Mouse (Mus musculus): ENCODE data around the gene S100b. TPM values are rescaled to one million over a fixed set of nuclear protein-coding genes. Genes with fewer than 3 reads are reported as not detected.

The S100b gene
- polyA plus RNA-seq (2015; fragmentation: Nextera tagmentation; extraction: Ambion mirVana): 0.16 and 0.42 TPM in 2 replicates

DNA sequence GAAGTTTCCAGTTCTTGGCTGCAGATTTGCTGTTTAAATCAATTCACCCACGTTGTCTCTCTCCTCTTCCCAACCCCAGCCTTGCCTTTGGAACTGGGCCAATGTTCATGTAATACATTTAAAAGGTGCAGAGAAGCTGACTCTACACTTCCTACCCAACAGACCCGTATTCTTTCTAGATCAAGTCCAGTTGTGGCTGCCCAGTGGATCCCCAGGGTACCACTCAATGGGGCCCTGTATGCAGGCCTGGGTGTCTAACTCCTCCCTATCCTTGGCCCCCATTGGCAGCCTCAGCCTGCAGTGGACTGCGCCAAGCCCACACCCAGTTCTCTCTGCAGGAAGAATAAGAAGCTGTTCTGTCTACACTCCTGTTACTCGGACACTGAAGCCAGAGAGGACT lies at the start of gene S100b:
S100b (plus strand) TSS at position 318 of the 400 bp plus-strand sequence.
- H3K27me3 ChIP-seq (replicated peaks): no peaks in the 10 kb centered on the region
- no peak; the same call in 1 of the 2 replicates for ATAC-seq (ENCODE audit: extremely low read depth, insufficient number of reproducible peaks, low FRiP score, low TSS enrichment)
- WGBS: 41% methylated on average over 4 of the region's 4 CpGs
- H3K4me3 ChIP-seq: no peak within 1 kb of the TSS
- no peak within 1 kb of the TSS for H3K4me2 ChIP-seq
- no peaks in the 10 kb centered on the region for H3K36me3 ChIP-seq
- H3K27ac ChIP-seq (replicated peaks): no peak within 1 kb of the TSS
- H3K4me1 ChIP-seq: peaks cover 39% of the 10 kb centered on the region
- 0 out of 2 replicates have a peak within 1 kb of the TSS, but pooled peaks have one; percentile 30 for H3K9ac ChIP-seq
- no peaks in the 10 kb centered on the region for H3K9me3 ChIP-seq

DNA sequence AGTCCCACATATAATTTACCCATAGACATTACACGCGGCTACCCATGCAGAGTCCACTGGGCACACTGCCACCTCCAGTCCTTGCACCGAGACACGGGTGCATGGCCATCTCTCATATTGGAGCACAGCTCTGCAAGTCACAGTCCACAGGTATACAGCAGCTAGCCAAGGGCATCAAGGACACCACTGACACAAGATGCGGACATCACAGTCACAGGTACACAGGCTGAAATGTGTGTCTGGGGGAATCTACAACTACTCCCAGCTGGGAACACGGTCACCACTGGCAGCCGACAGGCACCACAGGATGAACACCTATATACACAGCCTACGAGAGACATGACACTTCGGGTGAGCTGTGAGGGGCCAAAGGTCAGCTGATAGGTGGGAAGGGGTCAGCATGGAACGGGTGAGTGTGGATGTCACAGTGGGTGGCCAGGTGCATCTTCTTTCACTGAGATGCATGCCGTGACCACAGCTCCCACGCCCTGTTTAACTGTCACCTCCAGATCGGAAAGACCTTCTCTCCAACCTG lies 46.3 kb upstream of the S100b start:
- no peak overlapping the region for H3K27ac ChIP-seq (replicated peaks)

DNA sequence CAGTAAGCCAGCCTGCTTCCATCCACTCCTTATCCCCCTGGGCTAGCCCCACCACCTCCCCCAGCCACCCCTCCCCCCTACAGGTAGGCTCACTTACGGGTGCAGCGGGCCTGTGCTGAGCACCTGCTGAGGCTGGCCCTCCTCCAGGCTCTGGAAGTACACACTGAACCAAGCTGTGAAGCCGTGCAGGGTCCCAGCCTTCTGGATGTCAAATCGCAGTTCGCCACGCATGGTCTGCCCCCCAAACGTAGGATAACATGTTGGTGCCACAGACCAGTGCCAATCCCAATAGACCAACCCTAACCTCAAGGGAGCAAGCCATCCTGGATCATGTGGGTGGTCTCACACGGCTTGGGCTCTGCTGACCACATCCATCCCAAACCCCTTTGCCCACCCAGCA lies 44.4 kb upstream of the S100b start:
- Histone ChIP-seq H3K36me3 (peaks cover 76% of the 10 kb centered on the region), H3K4me1 (no peaks in the 10 kb centered on the region), H3K9ac (no peak overlapping the region), H3K4me2 (no peak overlapping the region), H3K4me3 (no peak overlapping the region), H3K27ac (replicated peaks) (no peak overlapping the region), H3K9me3 (peaks cover 8% of the 10 kb centered on the region; the same call in 1 of the 2 replicates), H3K27me3 (replicated peaks) (no peaks in the 10 kb centered on the region)
- ATAC-seq (ENCODE audit: extremely low read depth, insufficient number of reproducible peaks, low FRiP score, low TSS enrichment): no peak
- WGBS: 93% methylated on average over 8 of the region's 8 CpGs

More for the DNA sequence above, 46.3 kb upstream of the S100b start:
- no peak for ATAC-seq (ENCODE audit: extremely low read depth, insufficient number of reproducible peaks, low FRiP score, low TSS enrichment)
- Histone ChIP-seq H3K4me3 (no peak overlapping the region), H3K4me1 (no peaks in the 10 kb centered on the region; the same call in 1 of the 2 replicates), H3K4me2 (no peak overlapping the region), H3K27me3 (replicated peaks) (peaks cover 14% of the 10 kb centered on the region; the same call in 1 of the 2 replicates), H3K9me3 (no peaks in the 10 kb centered on the region), H3K9ac (no peak overlapping the region), H3K36me3 (peaks cover 57% of the 10 kb centered on the region)
- WGBS: 84% methylated on average over 13 of the region's 13 CpGs

DNA sequence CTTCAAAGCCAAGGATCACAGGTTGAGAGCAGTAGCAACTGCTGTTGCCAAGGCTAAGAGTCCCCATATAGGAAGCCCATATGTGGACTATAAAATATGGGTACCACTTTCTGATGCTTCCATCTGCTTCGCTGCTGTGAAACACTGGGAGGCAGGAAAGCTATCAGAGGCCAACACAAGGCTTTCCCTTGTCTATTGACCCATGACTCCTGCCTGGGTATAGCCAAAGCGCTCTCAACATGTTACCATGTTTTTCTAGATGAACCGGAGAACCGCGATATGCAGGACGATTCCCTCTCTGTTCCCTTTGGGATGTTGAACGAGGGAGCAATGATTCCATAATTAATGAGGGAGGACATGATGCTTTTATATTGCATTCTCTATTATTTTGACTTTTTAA lies 42.8 kb upstream of the S100b start:
- Histone ChIP-seq H3K27ac (replicated peaks) (no peak overlapping the region), H3K27me3 (replicated peaks) (no peaks in the 10 kb centered on the region), H3K4me3 (no peak overlapping the region), H3K9ac (no peak overlapping the region), H3K4me2 (no peak overlapping the region), H3K4me1 (no peaks in the 10 kb centered on the region), H3K36me3 (peaks cover 91% of the 10 kb centered on the region), H3K9me3 (peaks cover 19% of the 10 kb centered on the region)
- WGBS: 93% methylated on average over 7 of the region's 7 CpGs
- ATAC-seq (ENCODE audit: extremely low read depth, insufficient number of reproducible peaks, low FRiP score, low TSS enrichment): no peak

DNA sequence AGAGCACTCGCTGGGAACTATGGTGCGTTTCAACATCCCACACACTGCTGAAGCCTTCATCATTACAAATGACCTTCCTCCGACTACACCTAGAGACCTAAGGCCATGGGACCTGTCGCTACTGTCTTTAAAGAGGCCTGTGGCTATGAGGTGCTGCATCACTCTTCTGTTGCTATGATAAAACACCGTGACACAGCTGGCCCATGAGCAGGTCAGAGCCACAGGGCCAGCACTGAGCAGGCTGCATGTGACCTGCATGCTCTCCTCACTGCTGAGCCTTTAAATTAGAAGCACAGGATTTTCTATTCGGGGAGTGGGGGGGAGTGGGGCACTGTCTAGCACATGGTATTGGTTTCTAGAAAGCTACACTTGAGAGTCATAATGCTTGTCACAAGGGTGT lies 41.5 kb upstream of the S100b start:
- WGBS: 88% methylated on average over 6 of the region's 6 CpGs
- peaks cover 19% of the 10 kb centered on the region for H3K9me3 ChIP-seq

DNA sequence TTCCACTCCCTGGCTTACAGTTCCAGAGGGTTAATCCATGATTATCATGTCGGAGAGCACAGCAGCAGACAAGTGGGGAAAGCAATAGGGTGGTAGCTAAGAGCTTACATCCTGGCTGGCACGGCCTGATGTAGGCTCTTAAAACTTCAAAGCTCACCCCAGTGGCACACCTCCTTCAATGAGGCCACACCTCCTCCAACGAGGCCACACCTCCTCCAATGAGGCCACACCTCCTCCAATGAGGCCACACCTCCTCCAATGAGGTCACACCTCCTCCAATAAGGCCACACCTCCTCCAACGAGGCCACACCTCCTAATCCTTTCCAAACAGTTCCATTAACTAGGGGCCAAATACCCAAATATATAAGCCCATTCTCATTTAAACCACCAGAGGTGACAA lies 39.5 kb upstream of the S100b start:
- peaks cover 96% of the 10 kb centered on the region for H3K36me3 ChIP-seq
- no peak overlapping the region for H3K4me2 ChIP-seq

More for the DNA sequence above, 41.5 kb upstream of the S100b start:
- Histone ChIP-seq H3K4me3 (no peak overlapping the region), H3K4me1 (no peaks in the 10 kb centered on the region), H3K9ac (no peak overlapping the region), H3K36me3 (peaks cover 96% of the 10 kb centered on the region), H3K27me3 (replicated peaks) (no peaks in the 10 kb centered on the region), H3K4me2 (no peak overlapping the region), H3K27ac (replicated peaks) (no peak overlapping the region)
- no peak for ATAC-seq (ENCODE audit: extremely low read depth, insufficient number of reproducible peaks, low FRiP score, low TSS enrichment)

DNA sequence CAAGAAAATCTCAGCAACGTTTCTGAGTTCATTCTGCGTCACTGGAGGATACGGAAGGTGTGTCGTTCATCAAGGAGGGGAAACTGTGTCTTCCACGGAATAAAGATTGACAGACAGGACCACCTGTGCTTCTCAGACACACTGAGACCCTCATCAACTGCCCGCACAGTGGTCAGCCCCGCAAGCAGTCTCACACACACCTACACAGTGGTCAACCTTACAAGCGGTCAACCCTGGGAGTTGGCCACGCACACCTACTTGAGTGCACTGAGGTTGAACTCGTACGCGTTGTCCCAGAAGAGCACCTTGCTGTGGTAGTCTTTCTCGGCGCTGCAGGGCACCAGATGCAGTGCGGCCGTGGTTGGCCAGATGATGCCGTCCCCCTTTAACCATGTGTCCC lies 36.6 kb upstream of the S100b start:
- no peak overlapping the region for H3K9ac ChIP-seq
- H3K4me3 ChIP-seq: no peak overlapping the region
- peaks cover 19% of the 10 kb centered on the region for H3K9me3 ChIP-seq
- 94% methylated on average over 17 of the region's 17 CpGs for WGBS
- H3K4me2 ChIP-seq: no peak overlapping the region
- no peak for ATAC-seq (ENCODE audit: extremely low read depth, insufficient number of reproducible peaks, low FRiP score, low TSS enrichment)
- peaks cover 99% of the 10 kb centered on the region for H3K36me3 ChIP-seq
- H3K27me3 ChIP-seq (replicated peaks): no peaks in the 10 kb centered on the region
- H3K27ac ChIP-seq (replicated peaks): no peak overlapping the region
- no peaks in the 10 kb centered on the region for H3K4me1 ChIP-seq

More for the DNA sequence above, 39.5 kb upstream of the S100b start:
- no peak for ATAC-seq (ENCODE audit: extremely low read depth, insufficient number of reproducible peaks, low FRiP score, low TSS enrichment)
- Histone ChIP-seq H3K27me3 (replicated peaks) (no peaks in the 10 kb centered on the region), H3K4me3 (no peak overlapping the region), H3K9me3 (peaks cover 19% of the 10 kb centered on the region), H3K9ac (no peak overlapping the region), H3K27ac (replicated peaks) (no peak overlapping the region), H3K4me1 (no peaks in the 10 kb centered on the region)
- WGBS: 89% methylated on average over 4 of the region's 4 CpGs

DNA sequence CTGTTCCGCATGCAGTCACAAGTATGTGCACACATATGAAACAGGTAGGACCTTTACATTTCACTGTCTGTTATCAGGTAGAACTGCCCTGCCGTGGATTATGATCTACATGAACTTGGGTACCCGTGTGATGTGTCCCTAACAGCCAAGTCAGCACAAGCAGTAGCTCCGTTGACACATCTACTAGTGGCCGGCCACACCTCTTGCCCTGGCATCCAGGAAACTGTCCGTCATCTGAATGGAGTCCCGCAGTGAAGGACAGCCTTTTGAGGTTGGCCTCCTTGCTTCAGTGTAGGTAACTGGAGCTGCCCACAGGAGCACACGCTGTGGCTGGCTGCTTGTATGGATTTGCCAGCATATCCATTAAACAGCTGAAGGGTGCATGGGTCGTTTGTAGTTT lies 35.4 kb upstream of the S100b start:
- H3K9me3 ChIP-seq: peaks cover 19% of the 10 kb centered on the region
- no peaks in the 10 kb centered on the region for H3K27me3 ChIP-seq (replicated peaks)
- H3K9ac ChIP-seq: no peak overlapping the region
- ATAC-seq (ENCODE audit: extremely low read depth, insufficient number of reproducible peaks, low FRiP score, low TSS enrichment): no peak
- no peak overlapping the region for H3K4me3 ChIP-seq
- H3K27ac ChIP-seq (replicated peaks): no peak overlapping the region
- H3K4me2 ChIP-seq: no peak overlapping the region
- no peaks in the 10 kb centered on the region for H3K4me1 ChIP-seq
- H3K36me3 ChIP-seq: peaks cover 99% of the 10 kb centered on the region
- WGBS: 73% methylated on average over 9 of the region's 9 CpGs

DNA sequence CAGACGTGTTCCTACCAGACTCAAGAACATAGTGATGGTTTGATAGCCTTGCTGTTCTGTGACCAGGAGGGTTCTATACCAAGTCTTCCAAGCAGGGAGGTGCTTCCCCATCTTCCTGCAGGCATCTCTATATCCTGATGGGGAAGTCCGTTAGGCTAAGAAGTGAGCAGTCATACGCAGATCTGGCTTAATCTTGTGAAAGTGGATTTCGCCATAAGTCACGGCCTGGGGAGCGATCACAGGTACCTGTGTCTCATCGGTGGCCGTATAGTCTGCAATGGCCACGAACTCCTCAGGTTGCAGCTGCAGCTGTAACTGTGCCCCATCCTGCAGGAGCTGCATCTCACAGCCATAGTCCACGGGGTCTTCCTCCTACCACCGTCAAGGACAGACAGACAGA lies 27.7 kb upstream of the S100b start:
- WGBS: 86% methylated on average over 11 of the region's 11 CpGs
- ATAC-seq (ENCODE audit: extremely low read depth, insufficient number of reproducible peaks, low FRiP score, low TSS enrichment): no peak
- Histone ChIP-seq H3K4me1 (0 out of 2 replicates have a peak, but pooled peaks cover 4% of the 10 kb centered on the region), H3K27ac (replicated peaks) (no peak overlapping the region), H3K4me3 (no peak overlapping the region), H3K36me3 (peaks cover 50% of the 10 kb centered on the region), H3K9me3 (no peaks in the 10 kb centered on the region), H3K9ac (no peak overlapping the region), H3K27me3 (replicated peaks) (no peaks in the 10 kb centered on the region), H3K4me2 (no peak overlapping the region)

DNA sequence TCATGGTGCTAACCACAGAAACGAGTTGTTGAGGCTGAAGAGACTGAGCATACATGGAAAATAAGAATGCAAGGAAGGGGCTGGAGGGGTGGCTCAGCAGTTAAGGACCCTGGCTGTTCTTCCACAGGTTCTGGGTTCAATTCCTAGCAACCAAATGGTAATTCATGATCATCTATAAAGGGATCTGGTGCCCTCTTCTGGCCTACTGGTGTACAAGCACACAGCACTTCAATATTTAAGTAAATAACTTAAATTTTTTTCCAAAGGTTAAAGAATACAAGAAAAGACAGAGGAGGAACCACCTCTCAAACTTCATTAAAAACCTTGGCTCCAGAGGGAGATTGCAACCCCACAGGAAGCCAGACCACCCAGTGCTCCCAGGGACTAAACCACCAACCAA lies 24.0 kb upstream of the S100b start:
- peaks cover 17% of the 10 kb centered on the region for H3K36me3 ChIP-seq
- 0 out of 2 replicates have a peak, but pooled peaks cover 4% of the 10 kb centered on the region for H3K4me1 ChIP-seq
- no peaks in the 10 kb centered on the region for H3K27me3 ChIP-seq (replicated peaks)
- no peak overlapping the region for H3K4me3 ChIP-seq
- no peak for ATAC-seq (ENCODE audit: extremely low read depth, insufficient number of reproducible peaks, low FRiP score, low TSS enrichment)
- H3K4me2 ChIP-seq: no peak overlapping the region
- no peaks in the 10 kb centered on the region for H3K9me3 ChIP-seq
- 71% methylated on average over 1 of the region's 1 CpGs for WGBS
- H3K27ac ChIP-seq (replicated peaks): no peak overlapping the region
- H3K9ac ChIP-seq: no peak overlapping the region

DNA sequence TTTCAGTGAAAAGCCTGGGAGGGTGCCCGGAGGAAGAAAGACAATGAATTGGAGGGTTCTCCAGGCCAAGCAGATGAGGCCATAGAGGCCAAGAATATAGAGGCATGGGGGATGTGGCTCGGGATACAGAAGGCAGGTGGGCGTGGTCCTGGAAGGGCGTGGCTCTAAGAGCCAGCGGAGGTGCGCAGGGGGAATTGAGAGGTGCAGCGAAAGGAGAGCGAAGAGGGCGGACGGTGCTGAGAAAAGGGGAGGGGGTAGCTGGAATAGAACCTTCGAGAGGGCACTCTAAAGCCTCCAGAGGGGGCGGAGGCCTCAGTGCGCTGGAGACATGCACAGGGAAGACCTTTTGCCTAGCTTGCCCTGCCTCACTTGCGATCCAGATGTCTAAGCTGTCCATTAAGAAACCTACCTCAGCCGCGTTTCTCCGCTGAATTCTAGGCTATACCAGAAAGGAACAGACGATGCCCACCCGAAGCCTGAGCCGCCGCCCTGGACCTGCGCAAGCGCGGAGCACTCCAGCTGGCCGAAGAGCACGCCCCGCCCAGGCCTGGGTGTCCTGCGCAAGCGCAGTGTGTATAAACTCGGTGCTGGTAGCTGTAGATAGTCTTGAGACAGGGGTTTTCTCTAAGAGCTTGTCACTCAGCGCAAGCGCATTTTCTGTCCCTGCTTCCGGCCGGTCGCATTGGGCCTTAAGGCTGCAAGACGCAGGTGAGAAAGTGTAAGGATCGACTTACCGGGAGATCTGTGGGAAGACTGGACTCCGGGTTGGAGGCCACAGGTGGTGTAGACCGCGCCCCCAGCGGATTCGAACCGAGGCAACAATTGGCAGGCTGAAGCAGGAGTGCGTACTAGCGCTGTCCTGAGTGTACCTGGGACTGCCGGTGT lies 16.1 kb upstream of the S100b start, which contains the start of gene Prmt2:
Prmt2 (minus strand) TSS at position 525 of the 885 bp plus-strand sequence.
- Histone ChIP-seq H3K27me3 (replicated peaks) (no peaks in the 10 kb centered on the region), H3K9ac (peak within 1 kb of the TSS; percentile 87), H3K4me1 (peaks cover 31% of the 10 kb centered on the region), H3K4me2 (peak within 1 kb of the TSS; percentile 84), H3K27ac (replicated peaks) (peak within 1 kb of the TSS; percentile 93), H3K9me3 (no peaks in the 10 kb centered on the region), H3K4me3 (peak within 1 kb of the TSS; percentile 86), H3K36me3 (peaks cover 12% of the 10 kb centered on the region)
- under 1% methylated on average over 47 of the region's 47 CpGs for WGBS
- peak; percentile 92 for ATAC-seq (ENCODE audit: extremely low read depth, insufficient number of reproducible peaks, low FRiP score, low TSS enrichment)
